Mouse (Mus musculus) heart, adult 2 months (tissue): Measurements from ENCODE around the gene Minos1.

Experiments used
- CTCF ChIP-seq: fragments of 200-600 bp; IDR thresholded peaks from 2 replicates; pipeline ENCODE4 v1.8.1; 2022; ENCODE audit warnings: antibody characterized with exemption, mild to moderate bottlenecking, moderate library complexity
- EP300 ChIP-seq: fragments of 200-500 bp; IDR thresholded peaks from 2 replicates; pipeline ENCODE4 v1.6.1; 2011; ENCODE audit warnings: low read depth, low read length, control low read depth; ENCODE audit not compliant: insufficient read depth
- POLR2A ChIP-seq: fragments of 200-500 bp; IDR thresholded peaks from 2 replicates; pipeline ENCODE4 v1.6.1; 2011; ENCODE audit warnings: mild to moderate bottlenecking, low read depth, low read length, control low read depth; ENCODE audit not compliant: insufficient read depth

- no peak for TF ChIP-seq POLR2A
- no peak for TF ChIP-seq EP300
- TF ChIP-seq CTCF = no peak
Measured at GRCm38 (mm10) chr4:139169748-139170279, 38.9 kb upstream of the Minos1 start.
